Mouse (Mus musculus) spleen, adult 18-20 months (tissue): Measurements from ENCODE around the gene Spata9.

ENCODE experiments used
- DNase-seq, 2 experiments: peaks; one replicate each; pipeline ENCODE4 v3.0.0; 2022; ENCODE audit warnings: mixed read lengths in 2 of 2

Gene Spata9

GRCm38 (mm10) chr13:75992169-75993028, 25.4 kb downstream of the Spata9 start:
- DNase-seq, result no peak

- DNase-seq, result no peak
These were observed 36.3 kb downstream of the Spata9 start for GRCm38 (mm10) chr13:76003272-76003671.

DNA sequence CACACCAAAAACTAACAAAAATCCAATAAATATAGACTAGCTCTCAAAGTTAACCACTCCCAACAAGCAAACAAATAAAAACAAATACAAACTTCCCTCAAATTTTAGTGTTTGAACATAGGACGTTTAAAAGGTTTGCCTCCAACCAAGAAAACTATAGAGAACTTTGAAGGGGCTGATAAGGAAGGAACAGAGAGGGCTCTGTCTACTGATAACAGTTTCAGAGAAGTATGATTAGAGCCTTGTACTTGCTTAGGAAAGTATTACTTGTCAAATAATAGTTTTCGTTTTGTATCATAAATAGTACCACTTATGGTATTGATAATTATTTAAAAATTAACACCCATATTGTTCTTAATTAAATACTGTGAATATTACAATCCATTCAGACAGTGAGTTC, 47.6 kb downstream of the Spata9 start:
- no peak for DNase-seq

- DNase-seq, result no peak
These were observed 50.5 kb downstream of the Spata9 start for GRCm38 (mm10) chr13:76017465-76017864.

DNA sequence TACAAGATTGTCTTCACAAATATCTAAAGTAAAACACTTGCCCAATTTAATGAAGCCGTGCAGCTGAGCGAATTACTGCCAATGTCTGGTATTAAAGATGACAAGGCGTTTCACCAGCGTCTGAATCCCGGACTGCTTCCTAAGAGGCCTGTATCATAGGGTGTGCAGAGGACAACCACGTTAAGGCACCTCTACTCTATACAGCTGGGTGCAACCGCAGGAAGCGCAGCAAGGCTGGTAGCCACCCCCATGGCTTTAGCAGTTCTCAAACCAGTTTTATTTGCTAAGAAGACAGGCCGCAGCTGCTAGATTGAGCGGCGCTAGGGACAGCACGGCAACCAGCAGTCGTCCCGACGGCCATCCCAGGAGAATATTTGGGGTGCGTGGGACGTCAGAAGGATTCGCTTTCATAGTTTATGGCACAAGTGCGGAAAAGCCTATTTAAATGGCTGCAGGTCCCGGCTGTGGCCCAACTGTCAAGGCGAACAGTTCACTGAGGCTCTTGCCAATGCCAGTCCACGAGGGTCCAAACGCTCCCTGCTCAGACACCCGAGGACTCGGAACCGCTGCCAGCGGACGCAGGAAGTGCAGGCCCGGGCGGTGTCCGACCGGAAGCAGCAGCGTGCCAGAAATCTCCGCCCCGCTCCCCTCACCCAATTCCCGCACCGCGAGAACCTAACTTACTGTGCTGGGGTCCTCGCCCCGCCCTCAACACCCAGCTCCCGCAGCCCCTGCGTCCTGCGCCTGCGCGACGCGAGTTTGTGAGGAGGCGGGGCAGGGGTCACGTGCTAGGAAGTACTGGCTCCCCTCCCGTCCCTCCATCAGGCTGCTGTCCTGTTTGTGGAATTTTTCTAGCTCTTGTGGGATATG, 51.3 kb downstream of the Spata9 start, which contains the start of gene Rfesd:
Gene Rfesd (minus strand): TSS at position 746 of the 870 bp plus-strand sequence.
- DNase-seq, result peak; percentile 96 to 97

- peak in 1 of 2 experiments; percentile 19 for DNase-seq
These were observed 52.0 kb downstream of the Spata9 start for GRCm38 (mm10) chr13:76018844-76019400.

DNA sequence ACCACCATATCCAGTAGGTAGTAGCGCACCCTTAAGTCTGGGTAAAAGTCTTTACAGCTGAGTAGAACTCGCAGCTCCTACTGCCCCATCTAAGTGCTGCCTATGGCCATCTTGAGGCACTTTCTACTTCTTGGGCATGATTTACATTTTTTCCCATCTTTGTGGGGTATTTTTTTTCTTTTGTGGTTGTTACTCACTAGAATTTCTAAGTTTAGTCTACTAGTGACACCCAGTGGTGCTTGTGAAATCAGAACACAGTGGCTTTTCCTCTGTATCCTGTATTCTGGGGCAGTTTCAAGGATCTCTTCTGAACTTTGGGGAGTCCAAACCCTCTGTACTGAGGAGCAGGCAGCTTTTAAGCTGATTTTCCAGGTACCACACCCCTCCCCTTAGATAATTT, 54.8 kb downstream of the Spata9 start:
- DNase-seq, result no peak

- no peak for DNase-seq
These were observed 57.6 kb downstream of the Spata9 start for GRCm38 (mm10) chr13:76024588-76024987.

GRCm38 (mm10) chr13:76042455-76042854, 75.5 kb downstream of the Spata9 start:
- no peak for DNase-seq

DNA sequence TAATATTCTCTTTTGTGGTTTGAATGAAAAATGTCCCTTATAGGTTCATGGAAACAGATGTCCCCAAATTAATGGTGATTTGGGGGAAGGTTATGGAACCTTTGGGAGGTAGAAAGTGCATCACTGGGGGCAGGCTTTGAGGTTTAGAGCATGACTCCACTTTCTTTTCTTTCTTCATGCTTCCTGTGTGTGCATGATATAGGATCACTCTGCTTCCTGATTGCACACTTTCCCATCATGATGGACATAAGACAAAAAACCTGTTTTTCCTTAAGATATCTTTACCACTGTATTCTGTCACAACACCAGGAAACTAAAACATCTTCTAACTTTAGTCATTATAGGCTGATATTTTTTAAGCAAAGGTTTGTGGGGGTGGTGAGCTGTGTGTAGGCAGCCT, 78.0 kb downstream of the Spata9 start:
- DNase-seq, result no peak
